Mouse (Mus musculus): ENCODE results near the gene Pced1b. TPM values are rescaled to one million over a fixed set of nuclear protein-coding genes. Genes with fewer than 3 reads are reported as not detected.

Gene Pced1b
- polyA plus RNA-seq, 1 experiment from 2014 or later: 8.5 TPM

GRCm38 (mm10) chr15:97224003-97224402, 22.9 kb upstream of the Pced1b start:
- no peaks in the 10 kb centered on the region for H3K36me3 ChIP-seq (ENCODE audit: control insufficient read depth, insufficient read depth, low read length)
- no peak overlapping the region for H3K4me2 ChIP-seq
- ATAC-seq (replicated peaks; ENCODE audit: low FRiP score) (no peak), DNase-seq (ENCODE audit: low spot score) (no peak)
- 76% methylated on average over 8 of the region's 8 CpGs for WGBS
- no peaks in the 10 kb centered on the region for H3K4me1 ChIP-seq (replicated peaks; ENCODE audit: control insufficient read depth, insufficient read depth, low read length)
- no peak overlapping the region for H3K27ac ChIP-seq (ENCODE audit: low read depth, low read length)
- H3K4me3 ChIP-seq (ENCODE audit: low read depth, low read length): no peak overlapping the region
- no peaks in the 10 kb centered on the region for H3K27me3 ChIP-seq (replicated peaks; ENCODE audit: control insufficient read depth, insufficient read depth, low read length)
- H3K9ac ChIP-seq (ENCODE audit: low read depth, low read length): no peak overlapping the region
- H3K9me3 ChIP-seq (ENCODE audit: control insufficient read depth, low read length): no peaks in the 10 kb centered on the region; the same call in 1 of the 2 replicates

- 73% methylated on average over 11 of the region's 11 CpGs for WGBS
- no peak overlapping the region for H3K4me2 ChIP-seq
- H3K27me3 ChIP-seq (replicated peaks; ENCODE audit: control insufficient read depth, insufficient read depth, low read length): no peaks in the 10 kb centered on the region
- H3K9ac ChIP-seq (ENCODE audit: low read depth, low read length): no peak overlapping the region
- no peak for ATAC-seq (replicated peaks; ENCODE audit: low FRiP score)
- H3K9me3 ChIP-seq (ENCODE audit: control insufficient read depth, low read length): no peaks in the 10 kb centered on the region
- H3K4me1 ChIP-seq (replicated peaks; ENCODE audit: control insufficient read depth, insufficient read depth, low read length): peaks cover 3% of the 10 kb centered on the region; the same call in 1 of the 2 replicates
- DNase-seq (ENCODE audit: low spot score): no peak
- no peak overlapping the region for H3K4me3 ChIP-seq (ENCODE audit: low read depth, low read length)
- H3K27ac ChIP-seq (ENCODE audit: low read depth, low read length): no peak overlapping the region
- no peaks in the 10 kb centered on the region for H3K36me3 ChIP-seq (ENCODE audit: control insufficient read depth, insufficient read depth, low read length)
Measured at GRCm38 (mm10) chr15:97229494-97230077, 17.3 kb upstream of the Pced1b start.

DNA sequence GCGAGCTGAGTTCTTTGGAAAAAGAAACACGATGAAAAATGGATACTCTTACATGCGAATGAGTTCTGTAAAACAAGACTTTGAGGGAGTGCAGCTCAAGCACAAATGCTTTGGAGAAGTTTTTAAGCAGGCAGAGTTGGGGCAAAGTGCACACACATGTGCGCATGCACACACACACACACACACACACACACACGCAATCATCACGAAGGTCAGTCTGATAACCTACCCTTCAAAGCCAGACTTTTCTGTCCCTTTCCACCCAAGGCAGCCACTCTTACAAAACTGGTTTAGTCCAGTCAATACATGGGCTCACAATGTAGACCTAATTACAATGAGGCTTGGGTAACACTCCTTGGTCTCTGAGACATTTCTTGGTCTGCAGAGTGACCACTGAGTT, 12.8 kb upstream of the Pced1b start:
- Histone ChIP-seq H3K36me3 (ENCODE audit: control insufficient read depth, insufficient read depth, low read length) (no peaks in the 10 kb centered on the region), H3K27ac (ENCODE audit: low read depth, low read length) (no peak overlapping the region), H3K9me3 (ENCODE audit: control insufficient read depth, low read length) (no peaks in the 10 kb centered on the region), H3K9ac (ENCODE audit: low read depth, low read length) (no peak overlapping the region), H3K4me3 (ENCODE audit: low read depth, low read length) (no peak overlapping the region), H3K4me1 (replicated peaks; ENCODE audit: control insufficient read depth, insufficient read depth, low read length) (peaks cover 3% of the 10 kb centered on the region; the same call in 1 of the 2 replicates), H3K27me3 (replicated peaks; ENCODE audit: control insufficient read depth, insufficient read depth, low read length) (no peaks in the 10 kb centered on the region), H3K4me2 (no peak overlapping the region)
- WGBS: 76% methylated on average over 6 of the region's 6 CpGs
- no peak for DNase-seq (ENCODE audit: low spot score)
- ATAC-seq (replicated peaks; ENCODE audit: low FRiP score): no peak

DNA sequence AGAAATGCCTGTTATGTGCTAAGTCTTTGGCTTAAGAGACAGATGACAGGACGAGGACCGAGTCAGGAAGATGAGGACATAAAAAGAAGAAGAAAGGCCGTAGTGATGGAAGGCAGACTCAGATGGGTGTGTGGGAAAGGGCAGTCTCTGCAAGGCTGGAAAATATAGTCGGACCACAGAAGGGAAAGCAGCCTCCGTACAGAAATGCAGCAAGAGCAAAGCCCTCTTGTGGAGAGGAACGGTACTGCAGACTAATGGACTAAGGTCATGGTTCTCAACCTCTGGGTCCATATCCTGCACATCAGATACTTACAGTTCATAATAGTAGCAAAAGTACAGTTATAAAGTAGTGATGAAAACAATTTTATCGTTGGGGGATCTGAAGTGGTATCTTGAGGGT, 11.7 kb upstream of the Pced1b start:
- Histone ChIP-seq H3K36me3 (ENCODE audit: control insufficient read depth, insufficient read depth, low read length) (no peaks in the 10 kb centered on the region), H3K4me1 (replicated peaks; ENCODE audit: control insufficient read depth, insufficient read depth, low read length) (no peaks in the 10 kb centered on the region), H3K4me2 (no peak overlapping the region), H3K27me3 (replicated peaks; ENCODE audit: control insufficient read depth, insufficient read depth, low read length) (no peaks in the 10 kb centered on the region), H3K4me3 (ENCODE audit: low read depth, low read length) (no peak overlapping the region), H3K9me3 (ENCODE audit: control insufficient read depth, low read length) (no peaks in the 10 kb centered on the region), H3K27ac (ENCODE audit: low read depth, low read length) (no peak overlapping the region), H3K9ac (ENCODE audit: low read depth, low read length) (no peak overlapping the region)
- DNase-seq (ENCODE audit: low spot score) (no peak), ATAC-seq (replicated peaks; ENCODE audit: low FRiP score) (no peak)
- 27% methylated on average over 7 of the region's 7 CpGs for WGBS

DNA sequence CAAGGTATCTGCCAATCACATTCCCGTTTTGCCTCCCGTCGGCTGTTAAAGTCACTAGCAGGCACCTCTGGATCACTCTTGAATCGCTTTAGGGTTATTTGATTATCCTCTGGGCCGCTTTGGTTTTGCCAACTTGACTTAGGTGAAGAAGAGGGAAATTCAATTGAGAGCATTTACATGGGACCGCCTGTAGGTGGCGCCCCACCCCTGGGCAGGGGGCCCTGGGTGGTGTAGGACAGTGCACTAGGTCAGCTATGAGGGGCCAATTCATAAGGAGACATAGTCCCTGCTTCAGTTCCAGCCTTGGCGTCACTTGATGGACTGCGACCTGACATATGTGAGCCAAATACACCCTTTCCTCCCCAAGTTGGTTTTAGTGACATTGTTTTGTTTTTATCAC, 10.0 kb upstream of the Pced1b start:
- H3K36me3 ChIP-seq (ENCODE audit: control insufficient read depth, insufficient read depth, low read length): no peaks in the 10 kb centered on the region
- ATAC-seq (replicated peaks; ENCODE audit: low FRiP score) (0 out of 2 replicates have a peak, but pooled peaks have one; percentile 34), DNase-seq (ENCODE audit: low spot score) (peak; percentile 42)
- H3K4me2 ChIP-seq: no peak overlapping the region
- H3K4me3 ChIP-seq (ENCODE audit: low read depth, low read length): no peak overlapping the region
- H3K9ac ChIP-seq (ENCODE audit: low read depth, low read length): no peak overlapping the region
- no peaks in the 10 kb centered on the region for H3K9me3 ChIP-seq (ENCODE audit: control insufficient read depth, low read length)
- 39% methylated on average over 9 of the region's 9 CpGs for WGBS
- H3K27me3 ChIP-seq (replicated peaks; ENCODE audit: control insufficient read depth, insufficient read depth, low read length): no peaks in the 10 kb centered on the region
- no peak overlapping the region for H3K27ac ChIP-seq (ENCODE audit: low read depth, low read length)
- H3K4me1 ChIP-seq (replicated peaks; ENCODE audit: control insufficient read depth, insufficient read depth, low read length): no peaks in the 10 kb centered on the region

DNA sequence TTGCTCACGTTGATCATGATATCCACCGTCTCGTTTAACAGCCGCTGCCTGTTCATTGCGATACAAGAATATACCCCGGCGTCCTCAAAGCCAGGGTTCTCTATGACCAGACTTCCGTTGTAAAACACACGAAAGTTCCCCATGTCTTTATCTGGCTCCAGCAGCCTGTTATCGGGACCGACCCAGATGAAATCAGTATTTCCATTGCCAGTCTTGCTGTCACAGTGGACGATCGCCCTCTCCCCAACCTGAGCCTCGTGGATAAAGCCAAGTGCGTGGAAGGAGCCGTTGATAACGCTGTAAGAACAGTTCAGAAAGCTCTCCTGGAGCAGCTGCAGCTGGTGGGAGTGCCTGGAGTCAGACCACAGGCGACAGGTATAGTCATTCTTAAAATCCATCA, 1.5 kb upstream of the Pced1b start:
- Histone ChIP-seq H3K27ac (ENCODE audit: low read depth, low read length) (no peak overlapping the region), H3K4me1 (replicated peaks; ENCODE audit: control insufficient read depth, insufficient read depth, low read length) (peaks cover 8% of the 10 kb centered on the region), H3K9ac (ENCODE audit: low read depth, low read length) (no peak overlapping the region), H3K4me3 (ENCODE audit: low read depth, low read length) (no peak overlapping the region), H3K36me3 (ENCODE audit: control insufficient read depth, insufficient read depth, low read length) (no peaks in the 10 kb centered on the region), H3K9me3 (ENCODE audit: control insufficient read depth, low read length) (no peaks in the 10 kb centered on the region), H3K4me2 (peak overlapping the region; percentile 16), H3K27me3 (replicated peaks; ENCODE audit: control insufficient read depth, insufficient read depth, low read length) (peaks cover 36% of the 10 kb centered on the region)
- 40% methylated on average over 18 of the region's 18 CpGs for WGBS
- ATAC-seq (replicated peaks; ENCODE audit: low FRiP score): peak; percentile 66
- peak; percentile 39 for DNase-seq (ENCODE audit: low spot score)

GRCm38 (mm10) chr15:97246256-97246655, 651 bp upstream of the Pced1b start:
- H3K27ac ChIP-seq (ENCODE audit: low read depth, low read length): no peak overlapping the region
- no peaks in the 10 kb centered on the region for H3K36me3 ChIP-seq (ENCODE audit: control insufficient read depth, insufficient read depth, low read length)

GRCm38 (mm10) chr15:97247791-97248161, 869 bp downstream of the Pced1b start:
- peak; percentile 32; the same call in 1 of the 2 replicates for ATAC-seq (replicated peaks; ENCODE audit: low FRiP score)
- H3K4me2 ChIP-seq: peak overlapping the region; percentile 83
- peak overlapping the region; percentile 59 for H3K9ac ChIP-seq (ENCODE audit: low read depth, low read length)
- no peaks in the 10 kb centered on the region for H3K36me3 ChIP-seq (ENCODE audit: control insufficient read depth, insufficient read depth, low read length)
- H3K9me3 ChIP-seq (ENCODE audit: control insufficient read depth, low read length): no peaks in the 10 kb centered on the region
- H3K27me3 ChIP-seq (replicated peaks; ENCODE audit: control insufficient read depth, insufficient read depth, low read length): peaks cover 34% of the 10 kb centered on the region
- DNase-seq (ENCODE audit: low spot score): peak; percentile 55
- H3K4me3 ChIP-seq (ENCODE audit: low read depth, low read length): peak overlapping the region; percentile 59
- peaks cover 8% of the 10 kb centered on the region for H3K4me1 ChIP-seq (replicated peaks; ENCODE audit: control insufficient read depth, insufficient read depth, low read length)
- no peak overlapping the region; the same call in 1 of the 2 replicates for H3K27ac ChIP-seq (ENCODE audit: low read depth, low read length)
- under 1% methylated on average over 14 of the region's 14 CpGs for WGBS

More at GRCm38 (mm10) chr15:97246256-97246655, 651 bp upstream of the Pced1b start:
- no peaks in the 10 kb centered on the region for H3K9me3 ChIP-seq (ENCODE audit: control insufficient read depth, low read length)
- 25% methylated on average over 14 of the region's 14 CpGs for WGBS
- ATAC-seq (replicated peaks; ENCODE audit: low FRiP score) (no peak), DNase-seq (ENCODE audit: low spot score) (no peak)
- no peak overlapping the region for H3K4me3 ChIP-seq (ENCODE audit: low read depth, low read length)
- peaks cover 36% of the 10 kb centered on the region for H3K27me3 ChIP-seq (replicated peaks; ENCODE audit: control insufficient read depth, insufficient read depth, low read length)
- H3K9ac ChIP-seq (ENCODE audit: low read depth, low read length): no peak overlapping the region
- H3K4me2 ChIP-seq: peak overlapping the region; percentile 83; the same call in 1 of the 2 replicates
- H3K4me1 ChIP-seq (replicated peaks; ENCODE audit: control insufficient read depth, insufficient read depth, low read length): peaks cover 8% of the 10 kb centered on the region

GRCm38 (mm10) chr15:97248296-97248695, 1.4 kb downstream of the Pced1b start:
- DNase-seq (ENCODE audit: low spot score): no peak
- Histone ChIP-seq H3K4me1 (replicated peaks; ENCODE audit: control insufficient read depth, insufficient read depth, low read length) (peaks cover 8% of the 10 kb centered on the region), H3K9me3 (ENCODE audit: control insufficient read depth, low read length) (no peaks in the 10 kb centered on the region), H3K4me3 (ENCODE audit: low read depth, low read length) (peak overlapping the region; percentile 59), H3K27ac (ENCODE audit: low read depth, low read length) (no peak overlapping the region), H3K27me3 (replicated peaks; ENCODE audit: control insufficient read depth, insufficient read depth, low read length) (peaks cover 30% of the 10 kb centered on the region), H3K4me2 (peak overlapping the region; percentile 83), H3K9ac (ENCODE audit: low read depth, low read length) (no peak overlapping the region), H3K36me3 (ENCODE audit: control insufficient read depth, insufficient read depth, low read length) (no peaks in the 10 kb centered on the region)
- 25% methylated on average over 8 of the region's 8 CpGs for WGBS
- no peak for ATAC-seq (replicated peaks; ENCODE audit: low FRiP score)
